In the genomic region with DNA sequence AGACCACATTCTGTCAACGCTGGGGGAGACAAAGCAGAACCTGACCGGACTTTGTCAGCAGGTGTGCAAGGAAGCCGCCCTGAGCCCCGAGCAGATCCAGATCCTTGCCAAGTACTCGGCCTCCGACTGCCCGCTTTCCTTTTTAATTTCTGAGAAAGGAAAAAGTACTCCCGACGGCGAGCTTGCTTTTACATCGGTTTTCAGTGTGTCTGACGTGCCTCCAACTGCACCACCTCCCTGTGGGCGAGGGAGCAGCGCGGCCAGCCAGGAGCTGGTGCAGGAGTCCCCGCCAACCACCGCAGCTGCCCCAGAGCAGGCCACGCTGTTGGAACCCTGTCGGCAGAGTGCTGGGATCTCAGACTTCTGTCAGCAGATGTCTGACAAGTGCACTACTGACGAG, we compare ENCODE assay signal across 21 mouse cellular contexts. TPM values are rescaled to one million over a fixed set of nuclear protein-coding genes. Genes with fewer than 3 reads are reported as not detected.
DNase-seq lines count a peak whose midpoint lies in the region; ATAC-seq and TF ChIP-seq lines count a peak whose summit lies in the region.
"Had no signal": no experiment of that assay in that cellular context is flagged by ENCODE, and none has a peak within 500 bp of the region (broad histone marks: within the 10 kb centered on the region; RNA-seq: fewer than 3 reads in every experiment).

No protein-coding gene starts in this region.

- no peak for TF ChIP-seq CTCF in heart, adult 2 months (IDR thresholded peaks at IDR 0.05)
- no peak for TF ChIP-seq CTCF in thymus, adult 2 months (IDR thresholded peaks at IDR 0.05; ENCODE audit: borderline replicate concordance, control insufficient read depth, extremely low read depth, insufficient read depth, low read length, poor library complexity)

- no peak for TF ChIP-seq POLR2A in heart, adult 2 months (IDR thresholded peaks at IDR 0.05; ENCODE audit: insufficient read depth, low read depth, low read length)
- no peak for TF ChIP-seq POLR2A in thymus, adult 2 months (IDR thresholded peaks at IDR 0.05; ENCODE audit: control insufficient read depth, extremely low read depth, insufficient read depth, low read length, poor library complexity)

- H3K9me3 ChIP-seq in heart, embryonic 11.5 days (replicated peaks; ENCODE audit: control insufficient read depth, low read length) = no peaks in the 10 kb centered on the region
- H3K9me3 ChIP-seq in heart, embryonic 15.5 days (replicated peaks) = no peaks in the 10 kb centered on the region
- no peaks in the 10 kb centered on the region for H3K9me3 ChIP-seq in heart, embryonic 10.5 days
- H3K9me3 ChIP-seq: embryonic facial prominence, embryonic 12.5 days; forebrain, embryonic 15.5 days; hindbrain, embryonic 15.5 days had no signal

- no peaks in the 10 kb centered on the region for H3K27me3 ChIP-seq in heart, embryonic 11.5 days (ENCODE audit: control insufficient read depth, insufficient read depth, low read length)
- H3K27me3 ChIP-seq in heart, adult 2 months (ENCODE audit: control insufficient read depth, insufficient read depth, low read length) = no peaks in the 10 kb centered on the region
- no peaks in the 10 kb centered on the region for H3K27me3 ChIP-seq in heart, embryonic 15.5 days
- no peaks in the 10 kb centered on the region for H3K27me3 ChIP-seq in heart, embryonic 10.5 days (ENCODE audit: insufficient read depth, poor library complexity, severe bottlenecking)
- H3K27me3 ChIP-seq in thymus, adult 2 months (ENCODE audit: control insufficient read depth, insufficient read depth, low read length) = no peaks in the 10 kb centered on the region
- H3K27me3 ChIP-seq: embryonic facial prominence, embryonic 12.5 days; forebrain, embryonic 15.5 days; hindbrain, embryonic 15.5 days; Patski had no signal

- no peak overlapping the region for H3K27ac ChIP-seq in heart, embryonic 11.5 days (ENCODE audit: low read depth, low read length)
- no peak overlapping the region for H3K27ac ChIP-seq in heart, adult 2 months
- H3K27ac ChIP-seq in heart, embryonic 15.5 days = no peak overlapping the region
- no peak overlapping the region for H3K27ac ChIP-seq in heart, embryonic 10.5 days
- peak overlapping the region; percentile 97 for H3K27ac ChIP-seq in thymus, adult 2 months (ENCODE audit: control insufficient read depth, insufficient read depth, low read length)
- H3K27ac ChIP-seq: embryonic facial prominence, embryonic 12.5 days; forebrain, embryonic 15.5 days; hindbrain, embryonic 15.5 days had no signal

- no peak for ATAC-seq in heart, embryonic 11.5 days (replicated peaks; ENCODE audit: insufficient number of reproducible peaks, low FRiP score, low TSS enrichment)
- no peak for ATAC-seq in heart, embryonic 15.5 days (replicated peaks; ENCODE audit: insufficient number of reproducible peaks, insufficient read depth, low FRiP score, low read depth)
- ATAC-seq: activated CD4-positive, CD25-positive, alpha-beta regulatory T cell, adult 4 months; forebrain, embryonic 15.5 days; intestine, embryonic 16.5 days; Patski had no signal

- H3K4me2 ChIP-seq in heart, embryonic 11.5 days = peak overlapping the region; percentile 16
- H3K4me2 ChIP-seq in heart, embryonic 15.5 days = peak overlapping the region; percentile 24
- H3K4me2 ChIP-seq: embryonic facial prominence, embryonic 12.5 days; forebrain, embryonic 15.5 days; hindbrain, embryonic 15.5 days had no signal

- peaks cover 20% of the 10 kb centered on the region for H3K4me1 ChIP-seq in heart, embryonic 11.5 days (ENCODE audit: control insufficient read depth, insufficient read depth, low read length)
- peaks cover 1% of the 10 kb centered on the region; the same call in 1 of the 2 replicates for H3K4me1 ChIP-seq in heart, adult 2 months (ENCODE audit: control insufficient read depth, insufficient read depth, low read length)
- H3K4me1 ChIP-seq in heart, embryonic 15.5 days (replicated peaks) = peaks cover 25% of the 10 kb centered on the region
- peaks cover 31% of the 10 kb centered on the region for H3K4me1 ChIP-seq in heart, embryonic 10.5 days
- H3K4me1 ChIP-seq in thymus, adult 2 months (replicated peaks; ENCODE audit: control insufficient read depth, insufficient read depth, low read length) = peaks cover 47% of the 10 kb centered on the region
- H3K4me1 ChIP-seq: embryonic facial prominence, embryonic 12.5 days had no signal

- 73% methylated on average over 20 of the region's 20 CpGs for WGBS in heart, embryonic 11.5 days (ENCODE audit: insufficient replicate concordance)
- WGBS in heart, adult 2 months = 76% methylated on average over 20 of the region's 20 CpGs
- WGBS in heart, embryonic 15.5 days = 59% methylated on average over 20 of the region's 20 CpGs
- WGBS in heart, embryonic 10.5 days = 72% methylated on average over 20 of the region's 20 CpGs
- 81% methylated on average over 20 of the region's 20 CpGs for WGBS in thymus, adult 2 months

- intact Hi-C loops in heart, adult 2 months (cut with DNase I) = no loop called here

- no peak overlapping the region for H3K4me3 ChIP-seq in heart, embryonic 11.5 days (ENCODE audit: low read depth, low read length)
- H3K4me3 ChIP-seq in heart, adult 2 months = no peak overlapping the region
- H3K4me3 ChIP-seq in heart, embryonic 15.5 days = no peak overlapping the region
- H3K4me3 ChIP-seq in heart, embryonic 10.5 days = no peak overlapping the region; the same call in 1 of the 2 replicates
- peak overlapping the region; percentile 28 for H3K4me3 ChIP-seq in thymus, adult 2 months (ENCODE audit: control insufficient read depth, insufficient read depth, low read length)
- H3K4me3 ChIP-seq: embryonic facial prominence, embryonic 12.5 days; forebrain, embryonic 15.5 days; hindbrain, embryonic 15.5 days had no signal

- H3K79me2 ChIP-seq in heart, adult 2 months (replicated peaks; ENCODE audit: control insufficient read depth, insufficient read depth, low read length) = no peaks in the 10 kb centered on the region; the same call in none of the 2 replicates

- no peak for DNase-seq in heart, adult 2 months
- DNase-seq in heart, embryonic 10.5 days (ENCODE audit: low spot score) = no peak
- peak; percentile 49 for DNase-seq in thymus, adult 2 months
- no peak for DNase-seq in thymus, postnatal 25 days
- DNase-seq in thymus, postnatal 36 days = peak; percentile 54 to 64
- no peak for DNase-seq in kidney, postnatal 10 days
- DNase-seq: adrenal gland, postnatal 36 days; cerebellum, adult 8-10 months; cerebellum, postnatal 14 days; embryo, embryonic 11 days; gastrocnemius, postnatal 36 days; heart, adult 18-20 months; kidney, adult 2 months had no signal

- no peak for TF ChIP-seq EP300 in heart, adult 2 months (IDR thresholded peaks at IDR 0.05; ENCODE audit: insufficient read depth, low read depth, low read length)

- peaks cover 10% of the 10 kb centered on the region; the same call in 1 of the 2 replicates for H3K36me3 ChIP-seq in heart, embryonic 11.5 days (ENCODE audit: control insufficient read depth, insufficient read depth, low read length)
- peaks cover 3% of the 10 kb centered on the region for H3K36me3 ChIP-seq in heart, adult 2 months (ENCODE audit: control insufficient read depth, insufficient read depth, low read length)
- peaks cover 17% of the 10 kb centered on the region for H3K36me3 ChIP-seq in heart, embryonic 15.5 days
- H3K36me3 ChIP-seq in heart, embryonic 10.5 days = peaks cover 33% of the 10 kb centered on the region
- peaks cover 17% of the 10 kb centered on the region for H3K36me3 ChIP-seq in thymus, adult 2 months (ENCODE audit: control insufficient read depth, insufficient read depth, low read length)

- H3K9ac ChIP-seq in heart, embryonic 11.5 days (ENCODE audit: low read depth, low read length) = no peak overlapping the region
- H3K9ac ChIP-seq in heart, adult 2 months (ENCODE audit: low read depth, low read length) = no peak overlapping the region
- no peak overlapping the region for H3K9ac ChIP-seq in heart, embryonic 15.5 days
- H3K9ac ChIP-seq: embryonic facial prominence, embryonic 12.5 days; forebrain, embryonic 15.5 days; hindbrain, embryonic 15.5 days had no signal

RNA-seq across cellular contexts. Expression of gene Bach1, which starts 30.7 kb away (rescaled TPM):
- 11.2 and 13.1 TPM in 2 replicates for polyA plus RNA-seq in heart, embryonic 11.5 days (2014; fragmentation: Nextera tagmentation; extraction: Ambion mirVana)
- total RNA-seq in heart, adult 2 months (2021) = 10 to 100 TPM; 26.4 to 27.9 TPM
- 8.3 and 11.1 TPM in 2 replicates for polyA plus RNA-seq in heart, adult 2 months (2012; rRNA removed)
- 8.1 and 10.2 TPM in 2 replicates for polyA plus RNA-seq in heart, embryonic 15.5 days (2015; fragmentation: Nextera tagmentation; extraction: Ambion mirVana)
- polyA plus RNA-seq in heart, embryonic 10.5 days (2016; fragmentation: Nextera tagmentation; extraction: Ambion mirVana) = 8.5 and 9.4 TPM in 2 replicates
- 40.2 and 45.4 TPM in 2 replicates for polyA plus RNA-seq in thymus, adult 2 months (2012; rRNA removed)

Comparison
In these comparisons a context has a peak if more than half of its experiments do, and no peak if none do; other contexts are left out.
1. DNase-seq: peak in thymus, adult 2 months (single experiment) and thymus, postnatal 36 days (2 of 2); none in heart, adult 2 months (0 of 2), heart, embryonic 10.5 days (single experiment), thymus, postnatal 25 days (single experiment) and kidney, postnatal 10 days (single experiment).